Mouse (Mus musculus) adrenal gland, postnatal 10 days (tissue): ENCODE results near the gene Agpat4. TPM values are rescaled to one million over a fixed set of nuclear protein-coding genes. Genes with fewer than 3 reads are reported as not detected.
A peak's percentile ranks its signal among the peaks of the same experiment; 100 is the strongest.

Source experiments
- DNase-seq: peaks from one replicate; pipeline ENCODE4 v3.0.0; 2021; ENCODE audit warnings: mixed read lengths
- long read RNA-seq, 2 experiments: library from polyadenylated mRNA; stranded (forward); transcript quantifications; one replicate each; pipeline ENCODE4 v2.0.0; 2021
- total RNA-seq, 2 experiments: library from RNA; stranded (reverse); gene quantifications; 2 replicates each; pipeline ENCODE4 v1.2.3; 2021

Gene Agpat4
- total RNA-seq: 10 to 100 TPM; 19.9 to 21.0 TPM
- long read RNA-seq, experiment 1, transcript Agpat4-201 (9 exons, 1,915 nt): major isoform, 45 of 54 reads
- long read RNA-seq, experiment 1, partial matches to known transcripts: 3 of 54 reads
- long read RNA-seq, experiment 1, other reads (novel, unspliced or antisense): 5 of 54 reads
- long read RNA-seq, experiment 2, transcript Agpat4-201 (9 exons, 1,915 nt): major isoform, 25 of 28 reads
- long read RNA-seq, experiment 2, partial matches to known transcripts: 2 of 28 reads
- long read RNA-seq, experiment 2, other reads (novel, unspliced or antisense): 1 of 28 reads

DNA sequence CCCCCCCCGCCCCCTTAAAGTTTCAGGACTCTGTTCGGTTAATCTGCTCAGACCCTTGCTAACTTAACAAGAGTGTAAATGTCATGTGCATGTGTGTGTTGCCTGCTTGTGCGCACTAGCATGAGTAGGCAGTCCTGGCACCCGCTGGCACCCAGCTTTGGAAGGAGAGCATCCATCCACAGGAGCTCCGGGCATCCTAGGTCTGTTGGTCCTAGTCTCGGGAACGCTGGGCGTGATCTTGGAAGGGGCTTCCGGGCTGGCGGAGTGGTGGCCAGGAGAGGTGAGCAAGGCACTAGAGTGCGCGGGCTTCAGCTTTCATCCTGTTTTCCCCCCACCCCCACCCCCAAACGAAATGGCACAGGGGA is at the start of gene Agpat4:
Agpat4 (plus strand) TSS at position 144 of the 365 bp plus-strand sequence.
- DNase-seq: peak; percentile 58

GRCm38 (mm10) chr17:12076816-12077215 is 41.7 kb upstream of the Agpat4 start:
- no peak for DNase-seq

- DNase-seq: no peak
These were observed 37.6 kb upstream of the Agpat4 start for GRCm38 (mm10) chr17:12080656-12081495.

- no peak for DNase-seq
These were observed 36.3 kb upstream of the Agpat4 start for GRCm38 (mm10) chr17:12082201-12082600.

- DNase-seq: no peak
These were observed 28.1 kb upstream of the Agpat4 start for GRCm38 (mm10) chr17:12090261-12090927.

- no peak for DNase-seq
These were observed 25.5 kb upstream of the Agpat4 start for GRCm38 (mm10) chr17:12092901-12093564.

DNA sequence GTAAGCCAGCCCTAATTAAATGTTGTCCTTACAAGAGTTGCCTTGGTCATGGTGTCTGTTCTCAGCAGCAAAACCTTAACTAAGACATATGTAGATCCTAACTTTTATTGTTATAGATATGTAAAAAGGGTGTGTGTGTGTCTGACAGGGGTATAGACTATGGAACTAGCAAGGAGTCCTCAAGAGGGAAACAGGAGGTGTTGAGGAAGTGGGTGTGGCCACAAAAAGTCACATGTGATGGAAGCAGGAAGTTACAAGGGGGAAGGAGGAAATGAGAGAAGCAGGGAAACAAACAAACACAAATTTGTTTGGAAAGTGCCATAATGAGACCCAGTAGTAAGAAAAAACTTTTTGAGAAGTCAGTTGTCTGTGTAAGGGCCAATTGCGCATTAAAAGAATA is 24.5 kb upstream of the Agpat4 start:
- no peak for DNase-seq

DNA sequence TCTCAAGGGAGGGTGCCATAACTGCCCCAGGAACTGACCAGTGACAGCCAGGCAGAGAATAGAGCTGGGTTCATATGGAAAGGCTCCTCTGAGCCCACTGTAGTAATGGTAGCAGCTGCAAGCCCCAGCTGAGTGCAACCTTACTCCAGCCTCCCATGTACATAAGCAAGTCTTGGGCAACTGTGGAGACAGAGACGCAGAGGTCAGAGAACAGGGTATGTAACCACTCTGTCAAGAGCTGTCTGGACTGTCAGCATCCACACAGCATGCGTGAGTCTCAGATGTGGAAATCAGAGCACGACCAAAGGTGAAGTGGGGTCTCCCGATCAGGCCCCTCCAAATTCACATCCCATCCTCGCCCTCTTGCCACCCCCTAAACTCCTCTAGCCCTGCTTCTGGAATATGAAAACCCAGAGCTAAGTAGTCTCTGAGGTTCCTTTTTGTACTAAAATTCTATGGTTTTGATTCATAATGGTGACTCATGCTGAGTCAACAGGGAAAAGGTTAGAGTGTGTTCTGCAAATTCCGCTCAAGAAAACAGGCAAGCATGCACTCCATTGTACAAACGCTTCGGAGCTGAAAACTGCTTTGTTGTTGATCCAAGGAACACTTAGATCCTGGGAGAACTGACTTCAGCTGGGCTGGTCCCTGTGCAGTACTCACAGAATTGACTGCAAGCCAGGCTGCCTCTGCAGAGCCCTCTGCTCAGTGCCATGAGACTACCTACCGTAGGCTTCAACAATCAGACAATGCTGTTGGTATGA is 23.5 kb upstream of the Agpat4 start:
- peak; percentile 51 for DNase-seq

- DNase-seq: no peak
These were observed 19.1 kb upstream of the Agpat4 start for GRCm38 (mm10) chr17:12099415-12099814.

DNA sequence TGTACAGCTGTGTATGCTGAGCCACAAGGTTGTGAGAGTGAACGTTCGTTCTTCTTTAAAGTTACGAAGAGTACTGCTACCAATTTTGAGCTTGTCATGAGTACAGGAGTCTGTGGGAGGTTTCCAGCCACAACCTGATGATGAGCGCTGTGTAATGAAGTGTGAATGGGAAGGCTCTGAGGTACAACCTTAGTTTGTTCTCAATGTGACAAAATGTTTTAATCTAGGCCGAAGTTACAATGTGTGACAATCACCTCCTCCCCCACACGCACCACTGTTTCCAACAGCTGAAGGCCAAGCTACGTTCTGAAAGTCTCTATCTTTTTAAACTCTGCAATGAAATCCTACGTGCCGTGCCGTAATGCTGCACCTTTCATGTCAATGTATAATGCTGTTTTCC is 16.2 kb upstream of the Agpat4 start:
- DNase-seq: no peak

DNA sequence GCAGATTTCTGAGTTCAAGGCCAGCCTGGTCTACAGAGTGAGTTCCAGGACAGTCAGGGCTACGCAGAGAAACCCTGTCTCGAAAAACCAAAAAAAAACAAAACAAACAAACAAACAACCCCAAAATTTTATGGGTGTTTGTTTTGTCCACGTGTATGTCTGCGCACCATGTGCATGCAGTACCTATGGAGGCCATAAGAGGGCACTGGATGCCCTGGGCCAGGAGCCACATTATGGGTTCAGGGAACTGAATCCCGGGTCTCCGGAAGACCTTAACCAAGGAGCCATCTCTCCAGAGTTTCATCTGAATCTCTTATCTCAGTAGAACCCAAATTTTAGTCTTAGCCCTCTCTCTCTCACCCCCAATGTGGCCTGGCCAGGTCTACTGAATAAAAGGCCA is 14.7 kb upstream of the Agpat4 start:
- DNase-seq: peak; percentile 15

DNA sequence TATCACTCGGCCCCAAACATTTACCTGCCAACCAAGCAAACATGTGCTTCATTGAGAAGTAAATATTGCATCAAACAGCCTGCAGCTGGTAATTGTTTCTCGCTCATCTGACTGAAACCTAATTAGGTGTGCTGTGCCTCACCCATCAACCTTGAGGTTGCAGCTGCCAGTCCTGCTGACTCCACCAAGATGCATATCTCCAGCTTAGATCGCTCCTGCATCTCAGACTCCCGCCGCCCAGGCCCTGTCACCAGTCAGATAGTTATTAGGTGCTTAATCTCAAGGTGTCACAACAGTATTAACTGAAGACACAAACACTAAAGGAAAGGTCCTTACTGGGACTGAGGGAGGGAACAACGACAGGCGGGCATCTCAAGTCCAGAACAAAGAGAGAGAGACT is 14.3 kb upstream of the Agpat4 start:
- DNase-seq: no peak

GRCm38 (mm10) chr17:12104690-12105089 is 13.8 kb upstream of the Agpat4 start:
- no peak for DNase-seq

GRCm38 (mm10) chr17:12106255-12106654 is 12.2 kb upstream of the Agpat4 start:
- no peak for DNase-seq

- no peak for DNase-seq
These were observed 4.9 kb upstream of the Agpat4 start for GRCm38 (mm10) chr17:12113626-12114025.

DNA sequence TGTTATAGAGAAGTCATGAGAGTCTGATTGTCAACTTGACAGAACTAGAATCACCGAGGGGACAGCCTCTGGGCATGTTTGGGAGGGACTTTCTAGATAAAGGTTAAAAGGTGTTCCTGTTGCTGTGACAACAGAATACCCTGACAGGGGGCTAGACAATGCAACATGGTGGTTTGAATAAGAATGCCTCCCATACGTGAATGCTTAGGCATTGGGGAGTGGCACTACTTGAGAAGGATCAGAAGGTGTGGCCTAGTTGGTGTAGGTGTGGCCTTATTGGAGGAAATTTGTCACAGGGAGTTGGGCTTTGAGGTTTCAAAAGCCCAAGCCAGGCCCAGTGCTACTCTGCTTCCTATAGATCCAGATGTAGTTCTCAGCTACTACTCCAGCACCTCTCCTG is 3.4 kb upstream of the Agpat4 start:
- no peak for DNase-seq

- DNase-seq: no peak
These were observed 373 bp upstream of the Agpat4 start for GRCm38 (mm10) chr17:12118131-12118530.

- peak; percentile 82 for DNase-seq
These were observed 580 bp downstream of the Agpat4 start for GRCm38 (mm10) chr17:12118926-12119641.

DNA sequence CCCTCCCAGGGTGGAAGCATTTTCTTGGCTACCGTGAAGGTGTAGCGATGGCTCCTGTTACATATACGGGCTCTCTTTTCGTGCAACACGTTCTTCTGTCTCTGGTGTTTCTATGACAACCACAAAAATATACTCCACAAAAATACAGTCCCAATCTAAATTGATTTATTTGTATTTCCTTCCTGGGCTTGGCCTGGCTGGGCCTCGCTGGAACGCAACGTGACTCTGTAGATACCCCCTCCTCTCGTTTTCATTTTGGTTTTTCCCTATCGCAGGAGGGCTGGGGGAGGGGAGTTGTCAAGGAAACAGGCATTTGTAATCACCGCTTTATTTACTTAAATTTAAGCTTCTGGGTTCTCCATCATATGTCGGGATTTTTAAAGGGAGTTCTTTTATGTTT is 1.2 kb downstream of the Agpat4 start:
- DNase-seq: peak; percentile 52

DNA sequence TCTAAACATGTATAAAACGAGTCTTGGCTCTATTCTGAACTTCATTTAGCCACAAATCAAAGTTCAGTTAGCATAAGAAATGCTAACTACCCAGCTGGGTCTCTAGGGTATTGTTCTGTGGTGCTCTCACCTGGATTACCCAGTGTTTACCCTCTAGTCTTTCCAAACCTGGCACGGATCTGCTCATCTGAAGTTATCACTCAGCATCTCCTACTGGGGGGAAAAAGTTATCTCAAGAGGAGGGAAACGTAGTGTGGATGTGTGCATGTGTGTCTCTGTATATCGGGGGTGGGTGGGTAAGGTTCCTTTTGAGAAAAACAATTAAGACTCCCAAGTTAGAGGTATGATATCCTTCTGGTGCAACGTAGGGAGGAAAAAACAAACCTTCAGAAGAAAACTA is 1.8 kb downstream of the Agpat4 start:
- no peak for DNase-seq

- DNase-seq: no peak
These were observed 2.8 kb downstream of the Agpat4 start for GRCm38 (mm10) chr17:12121226-12121794.
